Mouse (Mus musculus) right cerebral cortex, adult 18-20 months (tissue): ENCODE results near the gene Rnpepl1.

Experiments used
- DNase-seq: peaks from one replicate; pipeline ENCODE4 v3.0.0; 2022; ENCODE audit warnings: mixed read lengths

The Rnpepl1 gene

DNA sequence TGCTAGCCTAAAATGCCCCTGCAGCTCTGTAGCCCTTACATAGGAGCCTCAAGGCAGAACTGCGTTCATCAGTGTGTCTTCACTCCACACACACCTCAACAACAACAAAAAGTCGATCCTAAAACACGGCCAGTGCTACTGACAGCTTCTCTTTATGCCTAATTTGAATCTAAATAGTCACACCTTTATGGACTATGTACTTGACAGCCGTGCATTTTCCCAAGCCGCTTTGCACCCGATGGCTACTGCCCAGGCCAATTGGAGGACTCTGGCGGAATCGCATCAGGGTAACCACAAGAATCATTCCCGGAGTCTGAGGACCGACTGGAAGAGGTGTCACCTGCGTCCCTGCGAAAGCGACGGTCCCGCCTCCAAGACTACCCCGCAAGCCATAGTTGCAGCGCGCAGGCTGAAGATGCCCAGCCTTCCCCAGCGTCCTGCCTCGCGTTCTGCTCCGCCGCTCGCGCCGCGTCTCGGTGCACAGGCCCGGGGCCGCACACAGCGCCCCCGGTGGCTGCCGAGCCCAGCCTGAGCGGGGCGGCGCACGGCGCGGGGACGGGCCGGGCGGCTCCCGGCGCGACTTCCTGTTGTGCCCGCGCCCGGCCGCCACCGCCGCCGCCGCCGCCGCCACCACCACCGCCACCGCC, at the start of gene Rnpepl1:
Gene Rnpepl1 (plus strand): TSS at position 545 of the 647 bp plus-strand sequence.
- DNase-seq = peak; percentile 85

DNA sequence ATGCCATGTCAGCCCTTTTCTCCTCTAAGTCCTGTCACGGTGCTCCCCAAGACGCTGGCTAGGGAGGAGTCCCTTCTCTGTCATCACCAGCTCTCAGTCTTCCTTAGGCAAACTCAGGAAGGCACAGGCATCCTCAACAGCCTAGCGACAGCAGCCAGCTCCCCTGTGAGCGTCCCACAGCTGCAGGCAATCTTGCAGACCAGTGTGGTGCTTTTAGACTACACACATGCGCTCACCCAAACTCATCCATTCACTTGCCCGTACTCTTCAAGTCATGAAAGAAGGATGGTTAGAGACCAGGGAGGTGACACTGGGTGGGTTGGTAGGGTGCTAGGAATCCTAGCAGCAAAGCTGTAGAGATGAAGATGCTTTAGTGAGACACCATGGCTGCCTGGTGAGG, 49.1 kb upstream of the Rnpepl1 start:
- no peak for DNase-seq

DNA sequence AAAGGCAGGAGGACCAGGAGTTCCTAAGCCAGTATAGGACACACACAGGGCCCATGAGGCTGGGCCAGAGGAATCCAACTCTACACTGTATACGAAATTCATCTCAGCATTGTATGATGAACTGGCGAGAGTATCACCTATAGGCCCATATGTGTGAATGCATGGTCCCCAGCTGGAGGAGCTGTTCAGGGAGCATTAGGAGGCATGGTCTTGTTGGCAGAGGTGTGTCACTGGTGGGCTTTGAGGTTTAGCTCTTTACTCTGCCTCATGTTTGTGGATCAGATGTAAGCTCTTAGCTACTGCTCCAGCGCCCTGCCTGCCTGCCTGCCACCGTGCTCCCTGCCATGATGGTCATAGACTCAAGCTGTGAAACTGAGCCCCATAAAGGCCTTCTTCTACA, 47.3 kb upstream of the Rnpepl1 start:
- DNase-seq = no peak

DNA sequence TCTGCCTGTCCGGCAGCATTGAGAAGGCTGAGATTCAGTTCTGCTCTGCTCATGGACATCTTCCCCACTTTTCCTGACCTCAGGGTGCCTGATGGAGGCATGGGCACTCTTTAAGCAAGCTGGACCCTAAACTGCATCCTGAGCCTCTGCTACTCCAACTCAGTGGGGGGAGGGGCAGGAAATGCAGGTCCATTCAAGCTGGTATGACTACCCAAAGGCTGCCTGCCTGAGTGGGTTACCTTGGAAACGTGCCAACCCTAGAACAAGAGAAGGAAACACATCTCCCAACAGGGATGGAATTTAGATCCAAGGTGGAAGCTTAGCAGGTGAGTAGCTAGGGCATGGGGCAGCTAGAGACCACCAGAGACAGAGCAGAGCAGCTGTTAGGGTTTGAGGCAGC, 44.4 kb upstream of the Rnpepl1 start:
- DNase-seq = no peak

DNA sequence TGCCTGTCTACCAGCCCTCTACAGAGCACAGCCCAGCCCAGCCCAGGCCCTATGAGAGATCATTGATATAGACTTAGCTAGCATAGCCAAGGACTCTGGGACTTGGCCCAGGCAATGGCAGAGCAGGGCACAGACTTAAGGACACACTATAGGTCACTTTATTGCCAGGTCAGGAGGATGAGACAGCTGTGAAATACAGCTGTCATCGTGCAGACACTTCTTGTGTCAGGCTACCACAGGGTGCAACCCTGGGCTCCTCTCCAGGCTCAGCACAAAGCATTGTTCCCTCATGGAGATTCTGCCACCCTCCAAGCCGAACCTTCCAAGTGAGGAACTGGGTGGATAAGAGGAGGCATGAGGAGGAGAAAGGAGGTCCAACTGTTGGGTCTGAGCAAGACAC, 40.6 kb upstream of the Rnpepl1 start:
- no peak for DNase-seq

DNA sequence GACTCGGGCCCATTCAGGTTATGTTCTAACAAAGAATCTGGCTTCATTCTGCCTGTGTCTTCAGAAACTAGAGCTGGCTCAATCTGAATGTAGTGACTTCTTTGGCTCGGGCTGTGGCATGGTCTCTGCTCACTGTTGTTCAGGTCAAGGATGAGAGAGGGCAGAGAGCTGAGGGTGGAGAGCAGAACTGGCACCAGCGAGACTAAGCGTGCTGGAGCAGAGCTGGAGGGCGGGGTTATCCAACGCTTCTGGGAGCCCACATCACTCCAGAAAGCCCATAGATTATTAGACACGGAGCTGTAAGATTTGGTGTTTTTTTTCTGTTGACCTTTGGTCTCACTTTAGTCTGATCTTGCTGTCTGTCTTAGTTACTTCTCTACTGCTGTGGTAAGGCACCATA, 37.9 kb upstream of the Rnpepl1 start:
- DNase-seq = no peak

DNA sequence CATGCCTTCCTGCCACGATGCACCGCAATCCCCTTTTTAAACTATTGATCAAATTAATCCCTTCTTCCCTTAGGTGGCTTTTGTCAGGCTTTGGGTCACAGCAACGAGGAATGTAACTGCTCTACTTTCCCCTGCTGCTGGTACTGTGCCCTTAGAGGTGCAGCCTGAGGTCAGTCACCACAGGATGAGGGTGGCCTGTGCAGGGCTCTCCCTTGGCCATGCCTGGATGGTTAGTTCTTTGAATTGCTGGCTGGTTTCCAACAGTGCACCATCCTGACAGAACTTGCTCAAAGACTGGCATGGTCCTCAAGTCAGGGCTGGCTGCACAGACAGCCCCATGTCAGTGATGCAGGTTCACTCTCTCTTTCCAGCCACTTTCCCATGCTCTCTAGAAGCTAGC, 36.6 kb upstream of the Rnpepl1 start:
- DNase-seq = no peak

DNA sequence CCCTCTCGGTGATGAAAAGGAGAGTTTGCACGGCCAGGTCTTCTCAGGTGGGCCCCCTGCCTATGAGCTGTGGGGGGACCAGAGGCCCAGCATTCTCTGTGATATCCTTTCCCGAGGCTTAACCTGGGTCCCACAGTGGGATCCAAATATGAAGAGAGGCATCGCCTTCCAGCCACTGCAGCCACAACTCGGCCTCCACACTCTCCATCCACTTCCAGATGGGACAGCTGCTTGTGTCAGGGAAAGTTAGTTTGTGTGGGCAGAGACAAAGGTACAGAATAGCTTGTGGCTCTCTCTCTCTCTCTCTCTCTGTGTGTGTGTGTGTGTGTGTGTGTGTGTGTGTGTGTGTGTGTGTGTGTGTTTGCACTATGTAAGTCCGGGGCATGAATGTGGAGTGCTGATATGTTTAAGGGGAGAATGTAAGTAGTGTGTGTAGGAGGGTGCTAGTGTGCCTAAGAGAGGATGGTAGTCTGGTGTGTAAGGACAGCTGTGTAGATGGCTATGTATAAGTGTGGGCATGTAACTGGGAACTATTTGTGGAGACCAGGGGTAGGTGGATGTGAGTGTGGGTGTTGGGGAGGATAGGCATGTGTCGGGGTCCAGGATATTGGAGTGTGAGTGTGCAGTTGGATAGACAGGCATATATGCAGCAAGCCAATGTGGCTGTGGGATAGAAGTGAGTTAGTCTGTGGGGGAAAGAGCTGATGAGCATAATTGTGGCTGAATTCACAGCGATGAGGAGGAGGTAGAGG, 35.0 kb upstream of the Rnpepl1 start:
- DNase-seq = peak; percentile 28

DNA sequence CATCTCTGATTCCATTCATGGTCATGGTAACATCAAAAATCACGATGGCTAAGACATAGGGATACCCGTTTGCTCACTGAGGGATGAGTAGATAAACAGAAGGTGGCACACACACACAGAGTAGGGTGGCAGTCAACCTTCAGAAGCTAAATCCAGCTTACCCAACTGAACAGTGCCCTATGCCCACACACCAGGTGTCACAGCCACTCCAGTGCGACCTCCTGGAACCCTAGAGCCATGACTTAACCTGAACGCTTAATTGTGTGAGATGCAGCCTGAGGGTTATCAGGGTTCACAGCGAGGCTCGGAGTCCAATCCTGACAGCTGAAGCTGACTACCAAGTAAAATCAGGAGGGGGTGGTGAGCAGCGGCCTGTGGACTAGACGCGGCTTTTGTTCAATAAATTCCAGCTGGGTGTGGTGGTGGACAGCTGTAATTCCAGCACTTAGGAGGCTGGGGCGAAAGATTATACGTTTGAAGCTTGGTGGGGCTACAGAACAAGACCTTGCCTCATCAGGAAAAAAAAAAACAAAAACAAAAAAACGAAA, 33.1 kb upstream of the Rnpepl1 start:
- DNase-seq = no peak

DNA sequence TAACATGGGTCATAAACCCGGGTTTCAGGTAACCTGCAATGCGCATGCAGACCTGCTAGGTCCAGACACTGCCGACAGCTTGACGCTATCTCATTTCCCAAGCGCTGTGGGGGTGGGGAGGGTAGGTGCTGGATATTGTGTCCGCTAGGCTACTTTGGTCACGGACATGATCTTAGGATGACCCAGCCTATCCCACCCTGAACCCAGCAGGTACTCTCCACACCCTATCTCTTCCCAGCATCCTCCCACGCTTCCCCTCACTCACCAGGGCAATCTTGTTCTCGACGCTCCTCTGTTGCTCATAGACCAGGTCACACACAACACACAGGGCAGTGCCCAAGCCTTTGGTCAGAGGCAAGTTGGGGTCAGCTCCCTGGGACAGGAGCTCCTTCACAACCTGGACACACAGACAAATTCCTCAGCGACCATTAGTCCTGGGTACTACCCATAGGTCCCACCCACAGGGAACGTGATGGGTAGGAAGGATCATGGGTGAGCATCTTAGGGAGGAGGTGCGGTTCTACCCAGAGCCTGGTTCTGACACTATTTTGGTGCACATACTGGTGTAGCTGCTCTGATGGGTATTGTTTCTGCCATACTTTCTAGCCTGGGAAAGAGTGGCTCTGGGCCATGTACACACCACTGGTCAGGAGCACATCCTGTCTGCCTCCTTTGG, 32.4 kb upstream of the Rnpepl1 start:
- no peak for DNase-seq

DNA sequence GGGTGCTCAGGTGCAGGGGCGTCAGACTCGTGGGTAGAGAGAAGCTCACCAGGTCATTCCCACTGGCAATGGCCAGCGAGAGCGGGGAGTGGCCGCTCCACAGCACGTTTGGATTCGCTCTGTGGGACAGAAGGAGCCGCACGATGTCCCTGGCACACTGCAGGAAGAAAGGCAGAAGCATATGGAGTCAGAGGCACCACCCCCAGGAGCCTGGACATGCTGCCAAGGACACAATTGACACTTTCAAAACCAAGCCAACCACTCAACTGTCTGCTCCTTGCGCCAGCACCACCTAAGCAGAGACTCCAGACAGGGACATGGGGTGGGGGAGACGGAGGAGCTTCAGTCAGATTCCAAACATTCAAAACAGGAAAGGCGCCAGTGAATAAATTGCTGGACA, 31.3 kb upstream of the Rnpepl1 start:
- peak; percentile 73 for DNase-seq

DNA sequence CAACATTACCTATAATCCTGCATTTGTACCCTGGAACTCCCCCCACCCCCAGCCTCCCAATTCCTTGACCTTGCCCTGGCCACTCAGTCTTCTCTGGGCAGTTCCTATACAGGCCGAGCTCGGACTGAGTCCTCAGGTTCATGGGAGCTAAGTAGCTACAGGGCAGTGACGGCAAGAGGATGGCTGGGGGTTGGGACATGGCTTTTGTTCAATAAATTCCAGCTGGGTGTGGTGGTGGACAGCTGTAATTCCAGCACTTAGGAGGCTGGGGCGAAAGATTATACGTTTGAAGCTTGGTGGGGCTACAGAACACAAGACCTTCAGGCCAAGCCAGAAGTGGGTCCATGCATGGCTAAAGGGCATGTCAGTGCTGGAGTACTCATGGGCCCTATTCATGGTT, 30.5 kb upstream of the Rnpepl1 start:
- no peak for DNase-seq

DNA sequence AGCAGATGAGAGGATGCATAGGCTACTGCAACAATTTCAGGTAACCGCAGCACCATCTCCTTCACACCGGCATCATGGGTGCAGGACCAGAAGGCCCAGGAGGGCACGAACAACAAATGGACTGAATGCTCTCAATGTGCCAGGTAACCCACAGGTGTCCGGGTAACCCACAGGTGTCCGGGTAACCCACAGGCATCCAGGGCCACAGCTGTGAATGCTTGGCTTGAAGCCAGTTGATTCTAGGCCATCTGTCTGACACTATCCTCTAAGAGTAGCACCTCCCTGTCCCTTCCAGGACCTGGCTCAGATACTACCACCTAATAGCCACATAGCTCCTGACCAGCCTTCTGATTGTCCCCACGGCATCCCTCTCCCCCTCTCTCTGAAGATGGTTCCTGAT, 28.6 kb upstream of the Rnpepl1 start:
- no peak for DNase-seq

DNA sequence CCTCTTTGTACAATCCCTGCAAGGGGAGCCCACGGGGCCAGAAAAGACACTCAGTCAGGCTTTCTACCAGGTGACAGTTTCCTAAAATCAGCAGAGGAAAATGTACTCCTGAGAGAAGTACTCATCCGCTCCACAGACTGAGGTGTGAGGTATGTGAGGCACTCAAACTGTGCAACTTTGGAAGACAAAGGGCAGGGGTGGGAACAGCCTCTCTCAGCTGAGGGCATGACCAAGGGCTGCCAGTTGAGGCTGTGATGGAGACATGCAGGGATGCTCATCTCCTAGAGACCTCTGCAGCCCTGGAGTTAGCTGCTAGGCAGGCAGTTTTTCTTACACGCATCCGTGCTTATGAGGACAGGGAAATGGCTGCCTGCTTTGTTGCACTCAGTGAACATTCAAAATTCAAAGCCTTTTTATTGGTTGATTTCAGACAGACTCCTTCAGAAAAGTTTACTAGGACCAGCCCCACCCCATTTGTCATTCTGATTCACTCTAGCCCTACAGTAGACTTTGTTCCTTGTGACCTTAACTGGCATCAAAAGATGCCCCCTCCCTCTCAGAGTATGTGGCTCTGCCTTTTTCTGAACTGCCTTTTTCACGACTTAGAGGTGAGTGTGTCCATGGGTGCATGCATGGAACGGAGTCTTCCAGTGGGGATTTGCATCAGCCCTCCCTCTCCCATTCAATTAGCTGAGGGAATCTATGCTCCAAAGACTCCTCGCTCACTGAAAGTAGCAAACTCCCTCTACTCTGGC, 21.5 kb upstream of the Rnpepl1 start:
- DNase-seq = no peak

DNA sequence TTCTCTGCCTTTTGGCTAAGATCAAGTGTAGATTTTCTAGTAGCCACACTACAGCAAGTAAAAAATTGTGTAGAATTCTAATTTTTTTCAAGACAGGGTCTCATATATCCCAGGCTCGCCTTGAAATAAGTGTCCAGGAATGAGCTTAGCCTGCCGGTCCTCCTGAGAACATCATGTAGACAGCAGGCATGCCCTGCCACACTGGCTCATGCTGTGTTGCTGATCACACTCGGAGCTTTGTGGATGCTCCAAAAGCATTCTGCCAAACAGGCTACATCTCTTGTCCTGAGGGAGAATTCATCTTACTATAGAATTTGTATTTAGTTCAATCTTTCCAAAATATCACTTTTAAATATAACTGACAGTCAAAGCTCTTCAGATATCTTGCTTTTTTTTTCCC, 17.8 kb upstream of the Rnpepl1 start:
- DNase-seq = no peak

DNA sequence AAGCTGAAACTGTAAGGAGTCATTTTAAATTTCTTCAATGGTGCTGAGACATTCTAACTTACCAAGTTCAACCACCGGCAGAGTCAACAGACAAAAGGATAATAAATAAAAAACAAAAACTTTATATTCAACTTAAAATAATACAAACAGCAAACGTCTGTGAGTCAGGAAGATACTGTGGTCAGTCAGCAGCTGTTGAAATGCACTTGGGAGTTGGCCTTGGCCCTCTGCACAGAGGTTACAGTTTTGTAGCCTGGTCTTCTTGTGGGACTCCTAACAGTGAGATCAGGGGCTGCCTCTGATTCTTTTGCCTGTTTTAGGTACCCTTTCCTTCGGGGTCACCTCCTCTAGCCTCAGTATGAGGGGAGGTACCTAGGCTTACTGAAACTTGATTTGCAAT, 16.7 kb upstream of the Rnpepl1 start:
- no peak for DNase-seq

DNA sequence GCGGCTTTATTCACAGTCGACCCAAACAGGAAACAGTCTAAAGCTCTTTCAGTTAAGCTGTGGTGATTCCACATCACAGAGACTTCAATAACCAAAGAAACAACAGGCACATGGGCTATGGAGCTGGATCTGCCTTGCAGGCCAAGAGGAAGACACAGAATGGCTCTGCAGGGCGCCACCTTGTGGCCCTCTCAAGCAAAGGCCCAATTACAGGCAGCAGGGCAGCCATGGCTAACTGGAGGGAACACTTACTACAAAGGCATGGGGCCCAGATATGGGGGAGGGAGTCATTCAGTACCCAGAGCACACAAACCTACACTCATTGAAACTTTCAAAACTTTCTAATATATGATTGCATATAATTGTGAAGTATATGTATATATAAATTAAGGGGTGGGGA, 15.5 kb upstream of the Rnpepl1 start:
- peak; percentile 87 for DNase-seq

DNA sequence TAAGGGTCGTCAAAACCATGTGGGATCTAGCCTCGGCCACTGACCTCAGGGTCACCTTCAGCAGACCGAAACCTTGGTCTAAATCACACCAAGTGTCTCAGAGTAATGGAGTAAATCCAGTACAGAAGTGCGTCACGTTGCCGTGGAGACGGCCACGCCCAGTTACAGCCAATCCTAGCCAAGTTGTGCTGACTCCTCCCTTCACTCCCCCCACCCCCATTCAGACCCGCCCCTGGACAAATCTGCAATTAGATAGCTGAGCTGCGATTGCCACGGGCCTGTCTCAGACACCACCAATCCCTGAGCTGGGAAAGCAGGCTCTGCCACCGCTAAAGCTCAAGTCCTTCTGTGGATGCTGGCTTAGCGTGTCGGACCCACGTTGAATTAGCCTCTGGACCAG, 7.8 kb upstream of the Rnpepl1 start, which contains the start of gene Ankmy1:
Gene Ankmy1 (minus strand): TSS at position 121 of the 400 bp plus-strand sequence.
- peak; percentile 69 for DNase-seq

DNA sequence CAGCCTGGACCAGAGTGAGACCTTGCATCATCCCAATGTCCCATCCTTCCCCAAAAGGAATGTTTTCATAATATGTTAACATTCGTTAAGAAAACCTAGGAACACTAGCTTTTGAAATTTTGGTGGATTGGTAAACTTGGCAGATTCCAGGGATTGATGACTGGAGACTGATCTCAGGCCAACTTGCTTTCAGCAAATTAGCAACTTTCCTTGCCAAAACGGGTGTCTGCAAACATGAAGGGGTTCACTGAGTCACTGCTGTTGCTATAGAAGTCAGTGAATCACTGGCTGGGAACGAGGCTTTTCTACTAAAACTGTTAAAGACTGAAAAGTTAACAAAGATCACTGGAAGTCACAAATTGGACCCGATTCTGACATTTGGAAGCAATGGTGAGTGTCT, 7.0 kb upstream of the Rnpepl1 start:
- peak; percentile 42 for DNase-seq

DNA sequence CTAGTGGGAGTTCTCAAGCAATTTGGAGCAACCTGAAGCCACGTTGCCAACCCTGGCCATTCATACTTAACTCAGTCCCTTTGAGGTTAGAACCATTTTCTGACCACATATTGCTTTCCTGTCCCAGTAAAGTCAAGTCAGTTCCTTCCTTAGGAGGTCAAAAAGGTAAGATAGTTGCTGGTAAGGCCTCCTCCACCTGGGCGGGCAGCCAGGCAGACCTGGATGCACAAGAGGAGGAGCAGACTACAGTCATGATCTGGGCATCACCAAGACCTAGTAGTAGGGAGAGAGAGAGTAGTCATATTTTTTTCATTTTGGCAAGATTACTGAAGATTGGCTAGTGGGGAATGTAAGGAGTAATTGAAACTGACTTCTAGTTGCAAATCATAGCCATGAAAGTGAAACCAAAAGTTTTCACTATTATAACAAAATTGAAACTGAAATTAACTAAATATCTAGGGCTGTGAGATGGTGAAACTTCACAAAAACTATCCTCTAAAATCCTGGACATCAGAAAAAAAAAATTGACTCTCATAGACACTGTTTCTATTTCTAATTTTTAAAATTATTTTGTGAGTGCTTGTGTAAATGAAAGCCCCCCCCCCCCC, 4.8 kb upstream of the Rnpepl1 start:
- DNase-seq = no peak

DNA sequence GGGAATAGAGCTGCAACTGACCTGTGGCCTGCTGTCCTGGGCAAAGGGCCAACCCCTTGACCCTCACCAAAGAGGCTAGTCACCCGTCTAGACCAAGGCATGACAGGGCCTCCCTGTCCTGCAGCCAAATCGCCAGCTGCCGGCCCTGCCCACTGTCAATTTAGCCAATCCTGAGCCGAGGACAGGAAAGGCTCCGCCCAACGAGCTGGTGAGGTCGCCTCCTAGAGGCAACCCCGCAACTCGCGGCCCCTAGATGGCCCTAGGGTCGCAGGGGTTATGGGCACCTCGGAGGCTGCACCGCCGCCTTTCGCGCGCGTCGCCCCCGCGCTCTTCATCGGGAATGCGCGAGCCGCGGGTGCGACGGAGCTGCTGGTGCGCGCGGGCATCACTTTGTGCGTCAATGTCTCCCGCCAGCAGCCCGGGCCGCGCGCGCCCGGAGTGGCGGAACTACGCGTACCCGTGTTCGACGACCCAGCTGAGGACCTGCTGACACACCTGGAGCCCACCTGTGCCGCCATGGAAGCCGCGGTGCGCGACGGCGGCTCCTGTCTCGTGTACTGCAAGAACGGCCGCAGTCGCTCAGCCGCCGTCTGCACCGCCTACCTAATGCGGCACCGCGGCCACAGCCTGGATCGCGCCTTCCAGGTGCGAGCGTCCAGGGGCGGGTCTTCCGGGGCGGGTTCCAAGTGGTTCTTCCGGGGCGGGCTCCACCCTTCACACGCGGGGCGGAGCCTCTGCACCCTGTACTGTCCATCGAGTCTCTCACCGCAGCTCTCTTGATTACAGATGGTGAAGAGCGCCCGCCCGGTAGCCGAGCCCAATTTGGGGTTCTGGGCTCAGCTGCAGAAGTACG, 3.6 kb upstream of the Rnpepl1 start, which contains the start of gene Dusp28:
Gene Dusp28 (plus strand): TSS at position 203 of the 853 bp plus-strand sequence.
- DNase-seq = peak; percentile 89
